Mouse (Mus musculus) NIH3T3 (cell line): ENCODE measurements around the gene Uap1.

Source experiments
- DNase-seq: peaks from one replicate; pipeline ENCODE4 v3.0.0-alpha.2; 2012; ENCODE audit warnings: low read depth

The Uap1 gene

GRCm38 (mm10) chr1:170174814-170175332, at the start of gene Uap1:
Gene Uap1, minus strand, starts transcription at chr1:170174957.
- peak; percentile 95 for DNase-seq

- no peak for DNase-seq
Measured at GRCm38 (mm10) chr1:170223276-170223675, 48.5 kb upstream of the Uap1 start.

- DNase-seq, result no peak
Measured at GRCm38 (mm10) chr1:170220351-170220750, 45.6 kb upstream of the Uap1 start.

GRCm38 (mm10) chr1:170218091-170218884, 43.5 kb upstream of the Uap1 start:
- DNase-seq, result peak; percentile 64

GRCm38 (mm10) chr1:170215590-170215989, 40.8 kb upstream of the Uap1 start:
- no peak for DNase-seq

- DNase-seq, result peak; percentile 88
Measured at GRCm38 (mm10) chr1:170214757-170215522, 40.2 kb upstream of the Uap1 start, which contains the start of gene Uhmk1. Gene Uhmk1, minus strand, starts transcription at chr1:170215397.

GRCm38 (mm10) chr1:170214383-170214756, 39.6 kb upstream of the Uap1 start:
- DNase-seq, result peak; percentile 40

- no peak for DNase-seq
Measured at GRCm38 (mm10) chr1:170213181-170213879, 38.6 kb upstream of the Uap1 start.

GRCm38 (mm10) chr1:170206395-170206794, 31.6 kb upstream of the Uap1 start:
- no peak for DNase-seq

GRCm38 (mm10) chr1:170200379-170200778, 25.6 kb upstream of the Uap1 start:
- peak; percentile 77 for DNase-seq

GRCm38 (mm10) chr1:170196211-170196610, 21.5 kb upstream of the Uap1 start:
- no peak for DNase-seq

GRCm38 (mm10) chr1:170191925-170192324, 17.2 kb upstream of the Uap1 start:
- DNase-seq, result no peak

GRCm38 (mm10) chr1:170190225-170190624, 15.5 kb upstream of the Uap1 start:
- DNase-seq, result no peak

- peak; percentile 93 for DNase-seq
Measured at GRCm38 (mm10) chr1:170188601-170189000, 13.8 kb upstream of the Uap1 start.

- DNase-seq, result no peak
Measured at GRCm38 (mm10) chr1:170186531-170186930, 11.8 kb upstream of the Uap1 start.

- no peak for DNase-seq
Measured at GRCm38 (mm10) chr1:170185137-170185536, 10.4 kb upstream of the Uap1 start.

- no peak for DNase-seq
Measured at GRCm38 (mm10) chr1:170182706-170183105, 7.9 kb upstream of the Uap1 start.

GRCm38 (mm10) chr1:170176661-170177239, 2.0 kb upstream of the Uap1 start:
- no peak for DNase-seq

- no peak for DNase-seq
Measured at GRCm38 (mm10) chr1:170175848-170176247, 1.1 kb upstream of the Uap1 start.

- DNase-seq, result peak; percentile 81
Measured at GRCm38 (mm10) chr1:170173991-170174813, 555 bp downstream of the Uap1 start.

GRCm38 (mm10) chr1:170167781-170168180, 7.0 kb downstream of the Uap1 start:
- no peak for DNase-seq
